Mouse (Mus musculus) gastrocnemius, postnatal 14 days (tissue): ENCODE results near the gene Nub1. TPM values are rescaled to one million over a fixed set of nuclear protein-coding genes. Genes with fewer than 3 reads are reported as not detected.

ENCODE experiments used
- DNase-seq: peaks from one replicate; pipeline ENCODE4 v3.0.0; 2021; ENCODE audit warnings: mixed read lengths
- intact Hi-C: fragments of 180-260 bp; cut with DNase I; formaldehyde crosslinking; loops from one replicate; pipeline ENCODE4 v1.15.1; 2025; ENCODE audit warnings: low total_unique reads
- long read RNA-seq, 2 experiments: library from polyadenylated mRNA; stranded (forward); transcript quantifications; one replicate each; pipeline ENCODE4 v2.0.0; 2021
- total RNA-seq, 2 experiments: library from RNA; stranded (reverse); gene quantifications; 2 replicates each; pipeline ENCODE4 v1.2.3; 2021

The Nub1 gene
- total RNA-seq: 10 to 100 TPM; 21.7 to 23.6 TPM
- long read RNA-seq, experiment 1, transcript Nub1-202 (15 exons, 3,546 nt): minor isoform, 20 of 49 reads
- long read RNA-seq, experiment 1, transcript Nub1-201 (15 exons, 3,269 nt): major isoform, 21 of 49 reads
- long read RNA-seq, experiment 1, partial matches to known transcripts: 6 of 49 reads
- long read RNA-seq, experiment 1, other reads (novel, unspliced or antisense): 1 of 49 reads
- long read RNA-seq, experiment 2, transcript Nub1-202 (15 exons, 3,546 nt): minor isoform, 17 of 48 reads
- long read RNA-seq, experiment 2, transcript Nub1-201 (15 exons, 3,269 nt): major isoform, 22 of 48 reads
- long read RNA-seq, experiment 2, partial matches to known transcripts: 6 of 48 reads
- long read RNA-seq, experiment 2, other reads (novel, unspliced or antisense): 3 of 48 reads

- DNase-seq: peak; percentile 99
- intact Hi-C loops: no loop called here
These were observed at the start of gene Nub1 for GRCm38 (mm10) chr5:24685366-24686093. Nub1 (plus strand) TSS chr5:24685532.

- DNase-seq: no peak
- intact Hi-C loops: no loop called here
These were observed 48.3 kb upstream of the Nub1 start for GRCm38 (mm10) chr5:24636987-24637386.

DNA sequence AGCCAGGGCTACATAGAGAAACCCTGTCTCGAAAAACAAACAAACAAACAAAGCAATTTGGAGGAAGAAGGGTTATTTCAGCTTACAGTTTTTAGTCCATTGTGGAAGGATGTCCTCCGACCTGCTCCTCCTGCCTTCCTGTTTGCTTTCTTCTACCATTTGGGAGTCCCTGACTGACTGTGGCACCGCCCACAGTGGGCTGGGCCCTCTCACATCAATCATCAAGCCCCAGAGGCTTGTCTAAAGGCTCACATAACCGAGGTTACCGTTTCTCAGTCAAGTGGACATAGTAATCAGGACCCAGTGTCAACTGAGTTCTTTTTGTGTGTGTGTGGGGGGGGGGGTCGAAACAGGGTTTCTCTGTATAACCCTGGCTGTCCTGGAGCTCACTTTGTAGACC is 47.2 kb upstream of the Nub1 start:
- intact Hi-C loops: no loop called here
- no peak for DNase-seq

GRCm38 (mm10) chr5:24639081-24639480 is 46.3 kb upstream of the Nub1 start:
- DNase-seq: no peak
- intact Hi-C loops: no loop called here

DNA sequence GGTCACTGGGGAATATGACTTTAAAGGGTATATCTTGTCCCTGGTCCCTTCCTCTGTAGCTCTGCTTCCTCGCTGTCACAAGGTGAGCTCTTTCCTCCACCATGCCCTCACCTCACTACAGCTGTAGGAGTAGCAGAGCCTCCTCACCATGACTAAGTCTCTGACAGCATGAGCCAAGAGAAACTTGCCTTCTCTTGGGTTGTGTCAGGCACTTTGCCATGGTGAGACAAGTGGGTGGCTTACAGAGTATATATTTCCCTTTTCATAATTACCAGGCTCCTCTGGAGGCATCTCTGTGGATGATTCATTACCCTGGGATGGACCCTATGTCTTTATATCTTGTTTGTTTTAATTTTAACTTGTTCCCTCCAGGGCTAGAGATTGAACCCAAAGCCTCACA is 39.9 kb upstream of the Nub1 start:
- DNase-seq: no peak
- intact Hi-C loops: no loop called here

DNA sequence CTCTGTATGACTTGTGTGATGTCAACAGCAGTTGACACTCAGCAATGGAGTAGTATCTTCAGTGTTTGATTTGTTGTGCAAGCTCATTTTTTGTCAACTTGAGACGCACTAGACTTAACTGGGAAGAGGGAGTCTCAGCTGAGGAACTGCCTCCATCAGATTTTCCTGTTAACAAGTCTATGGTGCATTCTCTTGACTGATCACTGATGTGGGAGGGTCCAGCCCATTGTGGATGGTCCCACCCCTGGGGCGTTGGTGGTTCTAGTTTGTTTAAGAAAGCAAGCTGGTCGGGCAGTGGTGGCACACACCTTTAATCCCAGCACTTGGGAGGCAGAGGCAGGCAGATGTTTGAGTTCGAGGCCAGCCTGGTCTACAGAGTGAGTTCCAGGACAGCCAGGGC is 36.1 kb upstream of the Nub1 start:
- no peak for DNase-seq
- intact Hi-C loops: no loop called here

DNA sequence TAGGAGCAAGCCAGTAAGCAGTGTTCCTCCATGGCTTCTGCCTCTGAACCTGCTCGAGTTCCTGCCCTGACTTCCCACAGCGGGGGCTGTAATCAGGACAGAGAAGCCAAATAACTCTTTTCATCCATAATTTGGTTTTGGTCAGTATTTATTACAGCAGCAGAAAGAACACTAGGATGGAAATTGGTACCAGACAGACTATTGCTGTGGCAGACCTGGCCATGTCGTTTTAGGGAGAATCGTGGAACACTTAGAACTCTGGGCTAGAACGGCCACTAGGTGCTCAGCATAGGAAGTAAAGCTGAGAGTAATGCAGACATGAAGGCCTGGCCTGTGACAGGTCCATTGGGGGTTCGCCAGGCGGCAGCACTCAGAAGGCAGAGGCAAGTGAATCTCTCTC is 35.6 kb upstream of the Nub1 start:
- intact Hi-C loops: loop anchor here (5.0 to 10.0 kb wide), 3 partner anchors 52 to 167 kb away; no protein-coding TSS in a partner anchor
- no peak for DNase-seq

DNA sequence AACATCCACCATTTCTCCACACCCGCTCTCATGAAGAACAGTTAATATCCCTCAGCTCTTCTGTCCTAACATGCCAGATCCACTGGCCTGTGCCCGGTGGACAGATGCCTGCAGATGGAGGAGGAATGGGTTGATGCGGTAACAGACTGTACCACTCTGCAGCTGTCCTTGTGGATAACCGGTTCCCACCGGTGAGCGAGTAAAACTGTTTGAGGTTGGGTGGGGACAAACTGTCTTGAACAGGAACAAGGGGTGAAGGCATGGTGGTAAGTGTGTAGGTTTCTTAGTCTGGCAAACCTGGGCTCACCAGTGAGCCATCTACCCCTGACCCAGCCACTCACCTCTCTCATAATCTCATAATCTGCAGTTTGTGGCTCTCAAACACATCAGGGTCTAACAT is 34.0 kb upstream of the Nub1 start:
- DNase-seq: no peak
- intact Hi-C loops: loop anchor here (5.0 to 10.0 kb wide), 3 partner anchors 54 to 169 kb away; no protein-coding TSS in a partner anchor

DNA sequence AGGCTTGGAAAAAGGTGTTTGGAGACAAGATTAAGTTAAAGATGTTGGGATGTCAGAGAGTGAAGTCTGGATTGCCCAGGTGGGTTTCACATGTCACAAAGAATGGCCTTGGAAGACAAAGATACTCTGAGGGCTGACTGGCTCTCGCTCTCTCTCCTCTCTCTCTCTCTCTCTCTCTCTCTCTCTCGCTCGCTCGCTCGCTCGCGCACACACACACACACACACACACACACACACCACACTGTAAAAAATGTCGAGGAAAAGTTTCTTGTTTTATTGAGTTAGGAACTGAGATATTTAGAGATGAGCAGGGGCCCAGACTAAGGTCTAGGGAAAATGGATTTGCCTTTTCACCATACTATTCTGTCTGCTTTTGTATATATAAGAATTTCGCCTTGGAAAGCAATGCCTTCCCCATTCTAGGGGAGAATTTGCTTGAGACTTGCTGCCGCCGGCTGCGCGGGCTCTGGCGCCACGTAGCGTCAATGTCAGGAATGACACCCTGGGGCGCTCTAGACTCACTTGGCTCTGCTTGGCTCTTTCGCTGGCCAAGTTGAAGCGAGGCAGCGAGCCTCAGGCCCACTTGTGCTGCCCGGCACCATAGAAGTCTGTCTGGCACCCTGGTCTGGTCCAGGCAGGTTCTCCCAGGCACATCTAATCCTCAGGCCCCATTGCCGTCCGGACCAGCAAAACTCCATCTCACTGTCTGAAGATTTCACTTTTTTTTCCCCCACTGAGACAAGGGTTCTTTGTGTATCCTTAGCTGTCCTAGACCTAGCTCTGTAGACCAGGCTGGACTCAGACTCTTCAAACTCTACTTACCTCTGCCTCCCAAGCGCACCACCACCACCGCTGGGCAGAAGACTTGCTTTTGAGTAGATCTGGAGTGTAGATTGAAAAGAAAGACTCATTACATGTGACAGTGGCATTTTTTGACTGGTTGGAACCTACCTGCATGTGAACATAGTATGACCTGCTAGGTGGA is 33.3 kb upstream of the Nub1 start:
- DNase-seq: peak; percentile 81
- intact Hi-C loops: loop anchor here (5.0 to 10.0 kb wide), 3 partner anchors 55 to 170 kb away; no protein-coding TSS in a partner anchor

DNA sequence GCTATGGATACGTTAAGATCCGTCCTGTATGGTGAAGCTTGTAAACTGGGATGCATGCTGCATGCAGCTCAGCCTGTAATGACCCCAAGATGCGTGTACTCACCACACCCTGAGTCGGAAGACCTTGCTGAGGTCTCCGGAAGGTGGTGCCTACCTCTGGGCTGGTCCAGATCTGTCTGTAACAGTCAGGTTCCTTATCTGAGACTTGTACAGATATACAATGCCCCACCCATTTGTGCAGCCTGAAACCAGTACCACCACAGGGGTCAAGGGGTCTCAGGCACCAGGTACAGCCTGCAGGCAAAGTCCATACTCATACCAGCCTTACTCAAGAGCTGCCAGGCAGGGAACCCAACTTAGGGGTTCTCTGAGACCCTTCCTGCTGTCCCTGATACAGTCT is 32.6 kb upstream of the Nub1 start:
- intact Hi-C loops: loop anchor here (5.0 to 10.0 kb wide), 3 partner anchors 55 to 170 kb away; no protein-coding TSS in a partner anchor
- no peak for DNase-seq

GRCm38 (mm10) chr5:24654491-24654890 is 30.8 kb upstream of the Nub1 start:
- intact Hi-C loops: loop anchor here (5.0 to 10.0 kb wide), 3 partner anchors 57 to 172 kb away; no protein-coding TSS in a partner anchor
- DNase-seq: no peak

DNA sequence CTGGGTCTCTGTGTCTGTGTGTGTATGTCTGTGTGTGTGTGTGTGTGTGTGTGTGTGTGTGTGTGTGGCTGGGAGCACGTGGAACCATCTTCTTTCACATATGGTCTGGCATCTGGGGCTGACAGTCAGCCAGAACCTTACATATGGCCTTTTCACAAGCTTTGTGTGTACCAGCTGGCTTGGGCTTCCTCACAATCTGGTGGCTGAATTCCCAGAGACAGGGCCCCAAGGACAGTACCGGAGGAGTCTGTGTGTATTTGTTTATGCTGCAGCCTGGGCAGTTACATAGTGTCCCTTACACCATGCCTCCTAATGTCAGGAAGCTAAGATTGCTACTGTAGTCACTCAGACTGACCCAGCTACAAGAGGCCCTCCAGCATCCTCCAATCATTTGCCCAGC is 28.2 kb upstream of the Nub1 start:
- no peak for DNase-seq
- intact Hi-C loops: loop anchor here (10.0 kb wide), 1 partner anchor 122 kb away; no protein-coding TSS in a partner anchor

DNA sequence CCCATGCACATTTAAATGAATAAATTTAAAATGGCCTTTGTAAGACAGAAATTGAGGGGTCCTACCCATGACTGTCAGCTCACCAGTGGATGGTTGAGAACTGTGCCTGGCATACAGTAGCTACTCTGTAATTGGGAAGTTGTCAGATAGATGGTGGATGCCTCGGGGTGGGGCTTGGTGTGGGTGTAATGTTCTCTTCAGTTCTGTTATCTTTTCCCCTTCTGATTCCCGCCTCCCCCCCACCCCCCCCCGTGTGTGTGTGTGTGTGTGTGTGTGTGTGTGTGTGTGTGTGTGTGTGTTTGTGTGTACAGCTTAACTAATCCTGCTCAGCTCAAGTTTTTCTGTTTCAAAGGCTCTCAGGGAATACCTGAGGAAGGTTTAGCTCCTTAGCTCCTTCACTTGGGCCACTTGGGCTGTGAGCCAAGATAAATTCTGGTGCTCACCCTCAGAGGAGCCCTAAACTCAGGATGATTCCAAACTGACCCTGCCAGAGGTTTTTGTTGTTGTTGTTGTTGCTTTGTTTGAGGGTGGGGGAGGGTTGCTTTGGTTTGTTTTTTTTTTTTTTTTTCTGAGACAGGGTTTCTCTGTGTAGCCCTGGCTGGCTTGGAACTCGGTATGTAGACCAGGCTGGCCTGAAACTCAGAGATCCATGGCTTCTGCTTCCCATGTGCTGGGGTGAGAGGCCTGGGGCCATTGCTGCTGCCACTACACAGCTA is 25.5 kb upstream of the Nub1 start:
- intact Hi-C loops: loop anchor here (10.0 kb wide), 1 partner anchor 125 kb away; no protein-coding TSS in a partner anchor
- no peak for DNase-seq

DNA sequence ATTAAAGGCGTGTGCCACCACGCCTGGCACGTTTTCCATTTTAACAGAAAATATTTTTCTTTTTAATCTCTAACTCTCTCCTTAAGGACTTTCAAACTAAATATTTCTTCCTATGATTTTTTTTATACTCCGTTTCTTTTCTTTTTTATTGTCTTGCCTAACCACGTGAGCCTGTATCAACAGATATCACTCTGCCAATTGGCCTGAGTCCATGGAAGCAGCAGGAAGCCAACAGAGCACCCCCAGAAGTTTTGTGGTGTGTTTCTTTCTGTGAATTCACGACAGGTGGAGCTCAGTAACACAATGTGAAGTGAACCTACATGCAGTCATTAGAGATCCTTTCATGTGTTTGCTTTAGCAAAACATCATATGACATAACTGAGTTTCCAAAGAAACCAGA is 23.9 kb upstream of the Nub1 start:
- no peak for DNase-seq
- intact Hi-C loops: no loop called here

DNA sequence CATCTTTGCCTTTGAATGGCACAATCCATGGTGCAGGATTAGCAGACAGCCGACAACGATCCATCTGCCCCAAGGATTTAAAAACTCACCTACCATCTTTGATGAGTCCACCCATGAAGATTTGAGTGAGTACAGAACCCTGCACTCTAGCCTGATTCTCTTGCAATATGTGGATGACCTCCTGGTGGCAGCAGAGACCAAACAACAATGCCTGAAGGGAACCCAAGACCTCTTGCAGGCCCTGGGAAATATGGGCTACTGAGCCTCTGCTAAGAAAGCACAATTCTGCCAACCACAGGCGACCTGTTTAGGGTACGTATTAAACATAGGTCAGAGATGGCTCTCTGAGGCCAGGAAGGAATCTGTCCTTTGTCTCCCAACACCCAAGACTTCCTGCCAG is 11.1 kb upstream of the Nub1 start:
- intact Hi-C loops: loop anchor here (2.0 kb wide), 1 partner anchor 77 kb away; no protein-coding TSS in a partner anchor
- peak; percentile 62 for DNase-seq

- no peak for DNase-seq
- intact Hi-C loops: no loop called here
These were observed 3.9 kb upstream of the Nub1 start for GRCm38 (mm10) chr5:24681436-24681835.

GRCm38 (mm10) chr5:24684578-24685365 is 560 bp upstream of the Nub1 start:
- DNase-seq: peak; percentile 29
- intact Hi-C loops: no loop called here

DNA sequence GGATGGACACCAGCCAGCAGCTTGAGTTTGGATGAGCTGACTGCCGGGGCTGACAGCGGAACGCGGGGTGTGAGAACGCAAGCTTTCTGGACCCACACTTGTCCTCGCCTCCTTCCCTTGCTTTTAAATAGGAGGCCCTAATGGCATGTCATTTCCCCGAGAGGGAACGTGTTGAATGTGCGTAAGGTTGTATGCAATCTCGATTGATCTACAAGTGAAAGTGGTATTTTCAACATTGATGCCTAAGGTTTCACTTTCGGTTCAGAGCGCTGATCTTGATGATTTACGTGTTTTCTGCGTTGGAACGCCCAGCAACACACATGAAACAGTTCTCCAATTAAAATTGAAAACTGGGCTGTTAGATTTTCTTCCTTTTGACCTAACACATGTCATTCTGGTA is 844 bp downstream of the Nub1 start:
- no peak for DNase-seq
- intact Hi-C loops: no loop called here
